Mouse (Mus musculus) lung, postnatal 0 days (tissue): ENCODE measurements around the gene Sec14l1.

Experiments used
- CTCF ChIP-seq: IDR thresholded peaks from 2 replicates; pipeline ENCODE4 v1.5.1; 2016; ENCODE audit warnings: antibody characterized with exemption, mild to moderate bottlenecking
- EP300 ChIP-seq: IDR thresholded peaks from 2 replicates; pipeline ENCODE4 v1.6.1; 2016; ENCODE audit warnings: antibody characterized with exemption, mild to moderate bottlenecking, control low read depth

GRCm38 (mm10) chr11:117194475-117194937, 79.5 kb downstream of the Sec14l1 start:
- no peak for TF ChIP-seq CTCF
- TF ChIP-seq EP300, result no peak
